Mouse (Mus musculus): ENCODE results near the gene Taf4. TPM values are rescaled to one million over a fixed set of nuclear protein-coding genes. Genes with fewer than 3 reads are reported as not detected.

Taf4 gene
- polyA plus RNA-seq, 1 experiment from 2014 or later, result 3.4 TPM

- 80% methylated on average over 9 of the region's 9 CpGs for WGBS
- no peak overlapping the region for H3K4me2 ChIP-seq (ENCODE audit: low read length)
- H3K27me3 ChIP-seq (ENCODE audit: control insufficient read depth, insufficient read depth, low read length), result no peaks in the 10 kb centered on the region
- no peaks in the 10 kb centered on the region for H3K4me1 ChIP-seq (ENCODE audit: control insufficient read depth in 2 of 2, insufficient read depth in 2 of 2, low read length in 2 of 2)
- no peak overlapping the region for H3K9ac ChIP-seq (ENCODE audit: low read length)
- no peak overlapping the region for H3K4me3 ChIP-seq (ENCODE audit: control insufficient read depth in 1 of 2, insufficient read depth in 1 of 2, low read depth in 1 of 2, low read length in 2 of 2)
- no peaks in the 10 kb centered on the region for H3K9me3 ChIP-seq (ENCODE audit: control insufficient read depth, low read length)
- no peaks in the 10 kb centered on the region for H3K36me3 ChIP-seq (ENCODE audit: control insufficient read depth, insufficient read depth, low read length)
- no peak for ATAC-seq (ENCODE audit: insufficient number of reproducible peaks, insufficient read depth, low FRiP score, low read depth)
- H3K27ac ChIP-seq (replicated peaks in 1 of 2; ENCODE audit: control insufficient read depth in 1 of 2, insufficient read depth in 1 of 2, low read depth in 2 of 2, low read length in 2 of 2), result no peak overlapping the region
Measured at GRCm38 (mm10) chr2:180001635-180002034, 25.2 kb upstream of the Taf4 start.

GRCm38 (mm10) chr2:179998431-179998830, 22.0 kb upstream of the Taf4 start:
- H3K9ac ChIP-seq (ENCODE audit: low read length), result no peak overlapping the region
- no peak overlapping the region for H3K4me3 ChIP-seq (ENCODE audit: control insufficient read depth in 1 of 2, insufficient read depth in 1 of 2, low read depth in 1 of 2, low read length in 2 of 2)
- 60% methylated on average over 4 of the region's 4 CpGs for WGBS
- H3K27ac ChIP-seq (replicated peaks in 1 of 2; ENCODE audit: control insufficient read depth in 1 of 2, insufficient read depth in 1 of 2, low read depth in 2 of 2, low read length in 2 of 2), result no peak overlapping the region
- H3K4me2 ChIP-seq (ENCODE audit: low read length), result no peak overlapping the region
- H3K4me1 ChIP-seq (ENCODE audit: control insufficient read depth in 2 of 2, insufficient read depth in 2 of 2, low read length in 2 of 2), result no peaks in the 10 kb centered on the region
- no peaks in the 10 kb centered on the region for H3K9me3 ChIP-seq (ENCODE audit: control insufficient read depth, low read length)
- H3K27me3 ChIP-seq (ENCODE audit: control insufficient read depth, insufficient read depth, low read length), result no peaks in the 10 kb centered on the region
- no peaks in the 10 kb centered on the region for H3K36me3 ChIP-seq (ENCODE audit: control insufficient read depth, insufficient read depth, low read length)
- no peak for ATAC-seq (ENCODE audit: insufficient number of reproducible peaks, insufficient read depth, low FRiP score, low read depth)

- H3K27ac ChIP-seq (replicated peaks in 1 of 2; ENCODE audit: control insufficient read depth in 1 of 2, insufficient read depth in 1 of 2, low read depth in 2 of 2, low read length in 2 of 2), result no peak overlapping the region
- H3K4me2 ChIP-seq (ENCODE audit: low read length), result no peak overlapping the region
- no peak overlapping the region for H3K4me3 ChIP-seq (ENCODE audit: control insufficient read depth in 1 of 2, insufficient read depth in 1 of 2, low read depth in 1 of 2, low read length in 2 of 2)
- no peak for ATAC-seq (ENCODE audit: insufficient number of reproducible peaks, insufficient read depth, low FRiP score, low read depth)
- no peaks in the 10 kb centered on the region for H3K36me3 ChIP-seq (ENCODE audit: control insufficient read depth, insufficient read depth, low read length)
- no peak overlapping the region for H3K9ac ChIP-seq (ENCODE audit: low read length)
- 83% methylated on average over 5 of the region's 5 CpGs for WGBS
- peaks cover 0 to 11% of the 10 kb centered on the region in 2 experiments; a peak in 1 of 4 replicates for H3K4me1 ChIP-seq (ENCODE audit: control insufficient read depth in 2 of 2, insufficient read depth in 2 of 2, low read length in 2 of 2)
- no peaks in the 10 kb centered on the region for H3K27me3 ChIP-seq (ENCODE audit: control insufficient read depth, insufficient read depth, low read length)
- H3K9me3 ChIP-seq (ENCODE audit: control insufficient read depth, low read length), result no peaks in the 10 kb centered on the region
Measured at GRCm38 (mm10) chr2:179993071-179993470, 16.6 kb upstream of the Taf4 start.

GRCm38 (mm10) chr2:179989098-179989497, 12.7 kb upstream of the Taf4 start:
- peaks cover 5 to 34% of the 10 kb centered on the region in 2 experiments for H3K4me1 ChIP-seq (ENCODE audit: control insufficient read depth in 2 of 2, insufficient read depth in 2 of 2, low read length in 2 of 2)
- no peak overlapping the region for H3K27ac ChIP-seq (replicated peaks in 1 of 2; ENCODE audit: control insufficient read depth in 1 of 2, insufficient read depth in 1 of 2, low read depth in 2 of 2, low read length in 2 of 2)
- no peaks in the 10 kb centered on the region for H3K36me3 ChIP-seq (ENCODE audit: control insufficient read depth, insufficient read depth, low read length)
- no peak overlapping the region for H3K4me3 ChIP-seq (ENCODE audit: control insufficient read depth in 1 of 2, insufficient read depth in 1 of 2, low read depth in 1 of 2, low read length in 2 of 2)
- no peaks in the 10 kb centered on the region for H3K27me3 ChIP-seq (ENCODE audit: control insufficient read depth, insufficient read depth, low read length)
- no peak overlapping the region for H3K9ac ChIP-seq (ENCODE audit: low read length)
- WGBS, result 71% methylated on average over 1 of the region's 1 CpGs
- ATAC-seq (ENCODE audit: insufficient number of reproducible peaks, insufficient read depth, low FRiP score, low read depth), result no peak
- H3K9me3 ChIP-seq (ENCODE audit: control insufficient read depth, low read length), result no peaks in the 10 kb centered on the region
- no peak overlapping the region for H3K4me2 ChIP-seq (ENCODE audit: low read length)

- Histone ChIP-seq H3K9me3 (ENCODE audit: control insufficient read depth, low read length) (no peaks in the 10 kb centered on the region), H3K27ac (replicated peaks in 1 of 2; ENCODE audit: control insufficient read depth in 1 of 2, insufficient read depth in 1 of 2, low read depth in 2 of 2, low read length in 2 of 2) (no peak overlapping the region), H3K9ac (ENCODE audit: low read length) (no peak overlapping the region; the same call in 1 of the 2 replicates), H3K27me3 (ENCODE audit: control insufficient read depth, insufficient read depth, low read length) (no peaks in the 10 kb centered on the region), H3K4me3 (ENCODE audit: control insufficient read depth in 1 of 2, insufficient read depth in 1 of 2, low read depth in 1 of 2, low read length in 2 of 2) (no peak overlapping the region), H3K36me3 (ENCODE audit: control insufficient read depth, insufficient read depth, low read length) (no peaks in the 10 kb centered on the region), H3K4me2 (ENCODE audit: low read length) (no peak overlapping the region), H3K4me1 (ENCODE audit: control insufficient read depth in 2 of 2, insufficient read depth in 2 of 2, low read length in 2 of 2) (peaks cover 7 to 32% of the 10 kb centered on the region in 2 experiments)
- 64% methylated on average over 10 of the region's 10 CpGs for WGBS
- ATAC-seq (ENCODE audit: insufficient number of reproducible peaks, insufficient read depth, low FRiP score, low read depth), result no peak
Measured at GRCm38 (mm10) chr2:179986437-179987022, 10.1 kb upstream of the Taf4 start.

GRCm38 (mm10) chr2:179985695-179986094, 9.2 kb upstream of the Taf4 start:
- H3K27me3 ChIP-seq (ENCODE audit: control insufficient read depth, insufficient read depth, low read length), result no peaks in the 10 kb centered on the region
- no peaks in the 10 kb centered on the region for H3K9me3 ChIP-seq (ENCODE audit: control insufficient read depth, low read length)
- 78% methylated on average over 1 of the region's 1 CpGs for WGBS
- H3K4me3 ChIP-seq (ENCODE audit: control insufficient read depth in 1 of 2, insufficient read depth in 1 of 2, low read depth in 1 of 2, low read length in 2 of 2), result no peak overlapping the region
- no peak for ATAC-seq (ENCODE audit: insufficient number of reproducible peaks, insufficient read depth, low FRiP score, low read depth)
- H3K4me1 ChIP-seq (ENCODE audit: control insufficient read depth in 2 of 2, insufficient read depth in 2 of 2, low read length in 2 of 2), result peaks cover 7 to 26% of the 10 kb centered on the region in 2 experiments
- no peaks in the 10 kb centered on the region for H3K36me3 ChIP-seq (ENCODE audit: control insufficient read depth, insufficient read depth, low read length)
- no peak overlapping the region for H3K4me2 ChIP-seq (ENCODE audit: low read length)
- no peak overlapping the region for H3K9ac ChIP-seq (ENCODE audit: low read length)
- H3K27ac ChIP-seq (replicated peaks in 1 of 2; ENCODE audit: control insufficient read depth in 1 of 2, insufficient read depth in 1 of 2, low read depth in 2 of 2, low read length in 2 of 2), result peak overlapping the region in 1 of 2 experiments; percentile 61; a peak in 2 of 4 replicates

GRCm38 (mm10) chr2:179984830-179985229, 8.4 kb upstream of the Taf4 start:
- H3K4me2 ChIP-seq (ENCODE audit: low read length), result peak overlapping the region; percentile 38
- no peaks in the 10 kb centered on the region for H3K9me3 ChIP-seq (ENCODE audit: control insufficient read depth, low read length)
- H3K9ac ChIP-seq (ENCODE audit: low read length), result no peak overlapping the region
- H3K36me3 ChIP-seq (ENCODE audit: control insufficient read depth, insufficient read depth, low read length), result no peaks in the 10 kb centered on the region
- 9% methylated on average over 7 of the region's 7 CpGs for WGBS
- H3K27me3 ChIP-seq (ENCODE audit: control insufficient read depth, insufficient read depth, low read length), result no peaks in the 10 kb centered on the region
- H3K27ac ChIP-seq (replicated peaks in 1 of 2; ENCODE audit: control insufficient read depth in 1 of 2, insufficient read depth in 1 of 2, low read depth in 2 of 2, low read length in 2 of 2), result peak overlapping the region; percentile 25 to 61; a peak in 2 of 4 replicates
- H3K4me3 ChIP-seq (ENCODE audit: control insufficient read depth in 1 of 2, insufficient read depth in 1 of 2, low read depth in 1 of 2, low read length in 2 of 2), result no peak overlapping the region
- peak; percentile 36; the same call in 1 of the 2 replicates for ATAC-seq (ENCODE audit: insufficient number of reproducible peaks, insufficient read depth, low FRiP score, low read depth)
- peaks cover 11 to 32% of the 10 kb centered on the region in 2 experiments for H3K4me1 ChIP-seq (ENCODE audit: control insufficient read depth in 2 of 2, insufficient read depth in 2 of 2, low read length in 2 of 2)

- Histone ChIP-seq H3K9ac (ENCODE audit: low read length) (no peak overlapping the region), H3K4me3 (ENCODE audit: control insufficient read depth in 1 of 2, insufficient read depth in 1 of 2, low read depth in 1 of 2, low read length in 2 of 2) (no peak overlapping the region), H3K4me1 (ENCODE audit: control insufficient read depth in 2 of 2, insufficient read depth in 2 of 2, low read length in 2 of 2) (peaks cover 11 to 40% of the 10 kb centered on the region in 2 experiments), H3K27ac (replicated peaks in 1 of 2; ENCODE audit: control insufficient read depth in 1 of 2, insufficient read depth in 1 of 2, low read depth in 2 of 2, low read length in 2 of 2) (no peak overlapping the region), H3K9me3 (ENCODE audit: control insufficient read depth, low read length) (no peaks in the 10 kb centered on the region), H3K36me3 (ENCODE audit: control insufficient read depth, insufficient read depth, low read length) (no peaks in the 10 kb centered on the region), H3K4me2 (ENCODE audit: low read length) (no peak overlapping the region), H3K27me3 (ENCODE audit: control insufficient read depth, insufficient read depth, low read length) (no peaks in the 10 kb centered on the region)
- ATAC-seq (ENCODE audit: insufficient number of reproducible peaks, insufficient read depth, low FRiP score, low read depth), result no peak
- 90% methylated on average over 3 of the region's 3 CpGs for WGBS
Measured at GRCm38 (mm10) chr2:179982715-179983114, 6.3 kb upstream of the Taf4 start.

Measured in heart, embryonic 14.5 days (tissue).